Mouse (Mus musculus) erythroblast, embryonic 14.5 days (primary cell): ENCODE measurements around the gene Vps53. TPM values are rescaled to one million over a fixed set of nuclear protein-coding genes. Genes with fewer than 3 reads are reported as not detected.

Experiments used
- H3K27me3 ChIP-seq: 2 replicates; pipeline ENCODE4 v1.6.1; 2012; ENCODE audit warnings: inconsistent platforms; ENCODE audit not compliant: control insufficient read depth
- H3K36me3 ChIP-seq: 2 replicates; pipeline ENCODE4 v1.6.1; 2012; ENCODE audit warnings: mild to moderate bottlenecking, inconsistent platforms; ENCODE audit not compliant: control insufficient read depth
- H3K4me1 ChIP-seq: 2 replicates; pipeline ENCODE4 v1.6.1; 2012; ENCODE audit warnings: inconsistent platforms; ENCODE audit not compliant: control insufficient read depth
- H3K4me3 ChIP-seq: replicated peaks from 2 replicates; pipeline ENCODE3; 2012; ENCODE audit warnings: moderate library complexity, mild to moderate bottlenecking, inconsistent platforms
- H3K9me3 ChIP-seq: 2 replicates; pipeline ENCODE4 v1.6.1; 2012; ENCODE audit warnings: low read length, inconsistent platforms, mixed read lengths; ENCODE audit not compliant: control insufficient read depth
- GATA1 ChIP-seq: IDR thresholded peaks from 2 replicates; pipeline ENCODE4 v1.6.1; 2012; ENCODE audit warnings: low read length, inconsistent platforms, mixed read lengths
- TAL1 ChIP-seq: IDR thresholded peaks from 3 replicates; pipeline ENCODE4 v1.6.1; 2012; ENCODE audit warnings: low read length, inconsistent platforms, mixed read lengths
- polyA plus RNA-seq: library from polyadenylated mRNA; stranded (reverse); fragments of >175 nt; gene quantifications from 2 replicates; pipeline ENCODE4 v1.2.3, GENCODE M21; 2012

Gene Vps53
- polyA plus RNA-seq, 1 experiment, result 1.8 TPM

DNA sequence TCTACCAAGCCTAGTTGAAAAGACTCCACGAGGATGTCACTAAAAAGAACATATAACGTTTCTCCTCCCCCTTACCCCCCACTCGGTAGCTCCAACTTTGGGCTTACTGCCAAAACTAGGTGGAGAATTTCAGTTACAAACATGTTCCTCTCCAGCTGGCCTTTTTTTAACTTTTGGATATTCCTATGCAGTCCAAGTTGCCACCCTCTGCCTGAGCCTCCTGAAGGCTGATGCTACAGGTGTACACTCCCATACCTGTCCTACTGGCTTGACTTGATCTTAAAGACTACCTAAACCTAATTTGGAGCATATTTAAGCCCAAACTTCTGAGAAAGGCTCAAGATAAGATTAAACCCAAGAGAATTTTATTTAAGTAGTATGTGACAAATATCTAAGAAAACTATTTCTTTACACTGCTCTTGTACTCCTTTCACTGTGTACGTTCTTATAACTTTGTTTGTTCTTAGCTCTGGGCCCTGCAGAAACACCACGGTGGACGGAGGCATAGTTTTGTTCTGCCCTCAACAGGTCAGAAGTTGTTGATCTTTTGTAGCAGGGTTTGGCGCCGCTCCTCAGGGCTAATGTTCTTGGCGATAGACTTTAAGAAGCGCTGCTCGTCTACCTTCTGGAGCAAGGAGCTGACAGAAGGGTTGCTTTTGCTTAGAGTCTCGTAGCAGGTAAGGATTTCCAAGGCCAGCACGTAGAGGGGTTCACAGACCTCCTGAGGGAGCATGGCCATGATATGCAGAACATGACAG lies 31.0 kb upstream of the Vps53 start:
- H3K4me3 ChIP-seq, result no peak overlapping the region
- H3K36me3 ChIP-seq, result peaks cover 61% of the 10 kb centered on the region
- no peak for TF ChIP-seq TAL1
- TF ChIP-seq GATA1, result no peak
- no peaks in the 10 kb centered on the region for H3K9me3 ChIP-seq
- H3K4me1 ChIP-seq, result no peaks in the 10 kb centered on the region
- no peaks in the 10 kb centered on the region for H3K27me3 ChIP-seq

DNA sequence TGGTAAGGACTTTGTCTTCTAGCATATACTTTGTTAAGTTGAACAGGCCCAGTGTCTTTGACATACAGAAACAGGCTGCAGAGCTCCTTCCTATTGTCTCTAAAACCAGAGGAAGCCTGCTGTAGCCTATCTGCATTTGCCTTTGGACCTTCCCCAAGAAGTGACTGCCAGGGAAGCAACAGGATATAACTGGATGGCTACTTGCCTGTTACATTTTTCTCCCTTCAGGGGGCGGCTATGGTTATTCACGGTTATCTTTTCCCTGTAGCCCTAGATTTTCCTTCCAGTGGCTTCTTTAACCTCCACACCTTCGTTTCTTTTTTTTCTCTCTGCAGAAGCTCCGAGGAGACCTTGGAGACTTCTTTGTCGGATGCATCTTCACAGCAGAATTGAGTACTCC lies 27.3 kb upstream of the Vps53 start:
- Histone ChIP-seq H3K27me3 (peaks cover 26% of the 10 kb centered on the region), H3K4me1 (peaks cover 15% of the 10 kb centered on the region), H3K36me3 (peaks cover 35% of the 10 kb centered on the region), H3K4me3 (no peak overlapping the region), H3K9me3 (no peaks in the 10 kb centered on the region; the same call in 1 of the 2 replicates)
- TF ChIP-seq TAL1 (no peak), GATA1 (no peak)

DNA sequence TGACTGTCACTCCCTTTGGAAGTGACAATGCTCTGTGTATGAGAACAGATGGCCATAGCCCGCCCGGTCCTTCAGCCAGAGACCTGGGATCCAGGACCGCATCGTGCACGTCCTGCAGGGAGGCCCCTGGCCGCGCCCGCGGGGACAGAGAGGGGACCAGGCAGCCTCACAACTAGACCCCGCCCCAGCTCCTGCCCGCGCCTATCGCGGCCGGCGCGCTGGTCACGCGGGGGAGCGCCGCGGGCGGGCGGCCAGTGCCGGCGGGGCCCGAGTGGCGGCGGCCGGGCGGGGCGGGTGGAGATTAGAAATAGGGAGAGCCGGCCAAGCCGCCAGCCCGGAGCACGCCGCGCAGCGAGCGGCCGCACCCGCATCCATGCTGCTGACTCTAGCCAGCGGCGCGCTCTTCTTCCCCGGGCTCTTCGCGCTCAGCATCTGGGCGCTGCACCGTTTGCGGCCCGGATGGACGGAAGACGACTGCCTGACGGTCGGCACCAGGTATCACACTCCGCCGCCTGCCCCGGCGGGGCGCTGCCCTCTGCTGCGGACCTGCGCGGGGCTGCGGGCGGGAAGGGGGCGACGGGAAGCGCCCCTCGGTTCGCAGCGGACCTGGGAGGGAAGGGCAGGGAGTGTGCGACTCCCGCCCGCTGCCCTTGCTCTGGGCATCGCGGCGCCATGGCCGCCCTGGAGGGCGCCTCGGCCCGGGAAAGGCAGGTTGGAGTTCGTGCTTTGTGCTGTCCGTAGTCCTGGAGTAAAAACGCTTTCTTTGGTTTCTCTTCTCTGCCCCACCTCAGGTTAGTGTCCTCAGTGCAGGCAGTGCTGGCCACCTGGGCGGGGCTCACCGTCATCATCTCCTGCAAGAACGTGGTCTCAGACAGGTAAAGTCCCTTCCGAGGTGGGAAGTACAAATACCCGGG lies 22.6 kb upstream of the Vps53 start:
- Histone ChIP-seq H3K36me3 (no peaks in the 10 kb centered on the region), H3K27me3 (peaks cover 65% of the 10 kb centered on the region), H3K4me1 (peaks cover 22% of the 10 kb centered on the region), H3K9me3 (no peaks in the 10 kb centered on the region; the same call in 1 of the 2 replicates), H3K4me3 (peak overlapping the region; percentile 70)
- TF ChIP-seq TAL1 (no peak), GATA1 (no peak)

DNA sequence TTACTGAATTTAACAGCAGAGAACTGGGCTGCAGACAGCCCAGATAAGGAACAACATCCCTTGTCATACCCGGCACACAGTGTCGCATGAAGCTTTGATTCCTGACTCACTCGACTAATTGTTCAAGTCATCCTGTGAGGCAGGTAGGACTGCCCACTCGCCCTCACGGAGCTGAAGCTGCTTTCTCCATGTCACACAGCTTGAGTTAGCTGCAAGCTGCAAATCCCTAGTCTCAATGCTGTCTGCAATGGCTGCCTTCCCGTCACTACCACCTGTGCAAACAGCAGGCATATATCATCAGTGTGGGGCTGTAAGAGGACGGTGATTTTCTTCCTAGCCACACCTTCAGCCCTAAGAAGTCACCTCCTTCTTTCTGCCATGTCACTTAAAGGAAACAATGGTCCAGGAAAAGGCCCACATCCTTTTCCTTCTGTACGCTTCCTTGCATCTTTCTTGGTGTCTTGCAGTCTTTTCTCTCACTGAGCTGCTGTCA lies 17.6 kb upstream of the Vps53 start:
- Histone ChIP-seq H3K36me3 (no peaks in the 10 kb centered on the region), H3K27me3 (peaks cover 43% of the 10 kb centered on the region), H3K9me3 (no peaks in the 10 kb centered on the region; the same call in 1 of the 2 replicates), H3K4me3 (no peak overlapping the region), H3K4me1 (peaks cover 9% of the 10 kb centered on the region)
- TF ChIP-seq TAL1, result no peak
- no peak for TF ChIP-seq GATA1

DNA sequence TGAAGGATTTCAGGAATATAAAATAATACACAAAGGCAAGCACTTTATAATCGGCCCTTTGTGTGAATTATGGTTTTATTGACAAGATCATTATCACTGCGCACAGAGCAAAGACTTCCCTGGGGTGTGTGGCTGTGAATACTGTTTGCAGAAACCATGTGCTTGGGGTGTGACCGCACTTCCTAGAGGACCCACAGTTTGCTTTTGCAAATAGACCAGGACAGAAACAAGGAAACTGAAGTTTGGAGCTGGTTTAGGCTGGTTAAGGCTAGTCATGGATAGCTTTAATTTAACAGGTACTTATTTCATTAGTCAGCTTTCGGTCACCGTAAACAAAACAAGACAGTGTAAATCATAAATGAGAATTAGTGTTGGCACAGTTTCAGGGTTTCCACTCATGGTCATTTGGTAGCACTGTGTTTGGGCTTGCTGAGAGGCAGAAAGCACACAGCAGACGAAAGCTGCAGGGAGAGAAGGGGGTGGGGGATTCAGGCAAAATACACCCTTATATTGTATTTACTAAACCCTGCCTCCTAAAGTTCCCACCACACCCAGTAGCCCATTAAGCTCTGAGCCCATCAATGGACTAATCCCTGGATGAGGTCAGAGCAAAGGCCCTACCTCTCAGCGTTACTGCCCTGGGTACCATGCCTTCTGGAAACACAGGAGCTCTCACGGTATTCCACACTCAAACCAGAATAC lies 17.0 kb upstream of the Vps53 start:
- TF ChIP-seq GATA1 (no peak), TAL1 (no peak)
- H3K4me3 ChIP-seq, result no peak overlapping the region
- H3K9me3 ChIP-seq, result no peaks in the 10 kb centered on the region
- H3K36me3 ChIP-seq, result no peaks in the 10 kb centered on the region
- peaks cover 3% of the 10 kb centered on the region for H3K4me1 ChIP-seq
- H3K27me3 ChIP-seq, result peaks cover 37% of the 10 kb centered on the region

DNA sequence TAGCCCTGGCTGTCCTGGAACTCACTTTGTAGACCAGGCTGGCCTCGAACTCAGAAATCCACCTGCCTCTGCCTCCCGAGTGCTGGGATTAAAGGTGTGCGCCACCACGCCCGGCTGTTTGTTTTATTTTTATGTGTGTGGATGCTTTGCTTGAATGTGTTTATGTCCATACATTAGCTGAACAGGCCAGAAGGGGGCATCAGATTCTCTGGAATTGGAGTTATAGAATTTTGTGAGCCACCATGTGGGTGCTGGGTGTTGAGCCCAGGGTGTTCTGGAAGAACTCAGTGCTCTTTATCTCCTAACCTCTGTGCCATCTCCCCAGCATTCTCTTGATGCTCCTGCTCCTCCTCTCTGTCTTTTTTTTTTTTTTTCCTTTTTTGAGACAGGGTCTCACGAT lies 7.5 kb upstream of the Vps53 start:
- no peak for TF ChIP-seq GATA1
- TF ChIP-seq TAL1, result no peak
- Histone ChIP-seq H3K27me3 (no peaks in the 10 kb centered on the region), H3K36me3 (peaks cover 2% of the 10 kb centered on the region; the same call in 1 of the 2 replicates)

DNA sequence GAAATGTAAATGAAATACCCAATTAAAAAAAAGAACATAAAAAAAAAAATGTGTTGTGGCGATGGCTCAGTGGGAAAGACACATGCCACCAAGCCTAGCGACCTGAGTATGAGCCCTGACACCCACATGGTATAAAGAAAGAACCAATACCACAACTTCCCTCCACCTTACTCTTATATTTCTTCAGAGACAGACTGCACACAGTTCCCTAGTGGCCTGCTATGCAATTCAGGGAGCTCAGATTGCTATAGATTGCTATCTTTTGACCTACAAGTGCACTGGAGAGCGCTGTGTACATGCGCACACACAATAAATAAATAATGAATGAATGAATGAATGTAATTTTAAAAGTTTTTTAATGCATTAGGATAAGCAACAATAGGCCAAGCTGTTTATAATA lies 4.3 kb upstream of the Vps53 start:
- no peaks in the 10 kb centered on the region for H3K27me3 ChIP-seq
- TF ChIP-seq TAL1, result no peak
- TF ChIP-seq GATA1, result no peak

More for the DNA sequence above, 7.5 kb upstream of the Vps53 start:
- Histone ChIP-seq H3K4me1 (no peaks in the 10 kb centered on the region), H3K9me3 (no peaks in the 10 kb centered on the region), H3K4me3 (no peak overlapping the region)

DNA sequence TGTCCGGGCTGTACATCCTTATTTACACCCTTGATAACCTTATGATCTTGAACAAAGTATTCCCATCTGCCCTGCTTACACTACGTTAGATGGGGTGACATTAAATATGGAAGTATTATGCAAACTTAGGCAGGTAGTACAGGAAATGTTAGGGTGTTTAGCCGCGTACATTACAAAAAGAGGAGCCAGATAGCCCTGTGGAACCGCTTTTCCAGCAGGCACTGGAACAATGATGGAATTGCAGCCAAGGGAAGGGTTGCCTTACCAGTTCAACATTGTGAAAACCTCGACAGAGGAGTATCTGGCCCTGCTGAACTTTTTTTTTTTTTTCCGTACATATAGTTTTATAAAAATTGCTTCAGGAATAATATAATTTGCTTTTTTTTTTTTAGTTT lies 696 bp upstream of the Vps53 start:
- H3K36me3 ChIP-seq, result peaks cover 16% of the 10 kb centered on the region
- peak overlapping the region; percentile 97 for H3K4me3 ChIP-seq
- H3K4me1 ChIP-seq, result peaks cover 21% of the 10 kb centered on the region
- no peaks in the 10 kb centered on the region for H3K27me3 ChIP-seq
- H3K9me3 ChIP-seq, result no peaks in the 10 kb centered on the region
- TF ChIP-seq GATA1, result no peak
- TF ChIP-seq TAL1, result no peak

More for the DNA sequence above, 4.3 kb upstream of the Vps53 start:
- Histone ChIP-seq H3K36me3 (peaks cover 7% of the 10 kb centered on the region), H3K9me3 (no peaks in the 10 kb centered on the region), H3K4me1 (peaks cover 13% of the 10 kb centered on the region), H3K4me3 (no peak overlapping the region)
